Mouse (Mus musculus): ENCODE measurements around the gene Uck2.
A peak's percentile ranks its signal among the peaks of the same experiment; 100 is the strongest.

Gene Uck2

DNA sequence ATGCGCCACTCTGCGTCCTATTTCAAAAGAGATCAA lies at the start of gene Uck2:
Gene Uck2 (minus strand): TSS at position 1 of the 36 bp plus-strand sequence.
- no peak for DNase-seq (ENCODE audit: extremely low read depth, low read depth)

DNA sequence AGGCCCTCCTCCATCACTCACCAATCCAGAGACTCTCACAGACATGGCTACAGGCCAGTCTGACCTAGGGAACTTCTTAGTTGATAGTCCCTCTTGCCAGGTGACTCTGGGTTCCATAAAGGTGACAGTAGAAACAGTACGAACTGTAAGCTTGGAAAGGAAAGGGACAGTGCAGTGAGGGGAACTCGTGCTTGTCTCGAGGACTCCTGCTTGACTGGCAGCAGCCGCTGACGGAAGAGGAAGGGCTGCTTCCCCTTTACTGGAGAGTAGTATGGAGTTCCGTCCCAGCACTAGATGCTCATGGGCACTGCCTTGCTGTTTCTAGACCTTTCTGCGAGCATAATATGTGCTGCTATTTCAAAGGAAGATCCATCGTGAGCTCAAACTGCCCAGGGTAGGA lies 46.0 kb upstream of the Uck2 start:
- no peak for DNase-seq (ENCODE audit: extremely low read depth, low read depth)

DNA sequence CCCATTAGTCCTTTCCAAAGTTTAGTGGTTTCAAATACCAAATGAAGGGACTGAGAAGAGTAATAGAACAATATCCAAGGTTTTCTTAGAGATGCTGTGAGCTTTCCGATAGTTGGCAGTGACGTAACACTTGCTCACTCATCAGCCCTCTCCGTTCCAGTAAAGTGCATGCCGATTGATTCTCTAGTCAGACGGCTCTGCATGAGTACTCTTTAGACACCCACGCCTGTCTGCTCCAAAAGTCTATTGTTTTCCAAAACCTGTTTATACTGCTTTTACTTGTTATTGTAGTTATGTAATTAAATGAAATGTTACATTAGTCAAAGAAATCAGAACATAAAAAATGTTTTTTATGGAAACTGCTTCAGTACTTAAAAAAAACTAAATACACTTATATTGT lies 43.7 kb upstream of the Uck2 start:
- DNase-seq (ENCODE audit: extremely low read depth, low read depth): no peak

DNA sequence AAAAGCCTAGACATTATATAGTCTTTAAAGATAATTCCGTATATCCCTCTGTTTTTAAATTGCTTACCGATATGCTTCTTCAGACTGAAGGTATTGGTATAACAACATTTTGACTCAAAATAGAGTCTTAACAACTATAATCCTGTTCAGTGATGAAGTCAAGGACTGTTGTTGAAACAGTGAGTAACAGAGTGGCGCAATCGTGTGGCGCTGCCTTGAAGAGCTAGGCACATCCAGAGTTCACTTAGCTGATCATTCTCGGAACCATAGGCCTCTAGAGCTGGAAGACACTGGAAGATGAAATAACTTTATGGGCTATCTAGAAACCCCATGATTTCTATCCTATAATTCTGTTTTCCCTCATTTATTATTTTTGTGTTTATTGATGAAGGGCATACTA lies 36.6 kb upstream of the Uck2 start:
- no peak for DNase-seq (ENCODE audit: extremely low read depth, low read depth)

DNA sequence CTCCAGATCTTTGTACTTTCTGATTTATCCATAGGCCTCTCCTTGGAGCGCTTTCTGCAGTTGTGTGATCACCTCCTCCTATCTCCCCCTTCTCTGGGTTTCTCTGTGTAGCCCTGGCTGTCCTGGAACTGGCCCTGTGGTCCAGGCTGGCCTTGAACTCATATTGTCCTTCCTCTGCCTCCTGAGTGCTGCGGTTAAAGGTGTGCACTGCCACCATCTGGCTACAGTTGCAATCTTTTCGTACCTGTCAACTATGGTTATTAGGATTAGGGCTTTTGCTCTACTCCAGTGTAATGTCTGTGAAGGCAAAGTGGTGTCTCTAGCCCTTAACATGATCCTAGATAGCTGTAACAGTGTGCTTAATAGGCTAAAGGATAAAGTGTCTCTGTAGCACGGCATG lies 28.1 kb upstream of the Uck2 start:
- no peak for DNase-seq (ENCODE audit: extremely low read depth, low read depth)

DNA sequence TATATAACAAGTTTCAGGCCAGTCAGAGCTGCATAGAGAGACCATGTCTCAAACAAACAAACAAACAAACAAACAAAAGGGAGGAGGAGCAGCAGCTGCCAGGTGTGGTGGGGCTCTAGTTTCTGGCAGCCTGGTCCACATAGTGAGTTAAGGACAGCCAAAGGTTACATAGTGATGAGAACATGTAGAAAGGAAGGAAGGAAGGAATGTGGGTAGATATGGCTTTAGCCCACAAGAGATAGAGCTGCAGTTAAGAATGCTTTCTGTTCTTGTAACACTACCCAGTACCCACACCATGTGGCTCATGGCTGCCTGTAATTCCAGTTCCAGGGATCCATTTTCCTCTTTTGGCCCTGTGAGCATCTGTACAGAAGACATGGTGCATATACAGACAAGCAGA lies 27.2 kb upstream of the Uck2 start:
- DNase-seq (ENCODE audit: extremely low read depth, low read depth): no peak

GRCm38 (mm10) chr1:167308261-167309054 lies 23.3 kb upstream of the Uck2 start, which contains the start of gene Tmco1:
TSS of gene Tmco1 (plus strand) at chr1:167308378.
- DNase-seq (ENCODE audit: extremely low read depth, low read depth): peak; percentile 87

- DNase-seq (ENCODE audit: extremely low read depth, low read depth): no peak
Measured at GRCm38 (mm10) chr1:167307674-167308073, 22.6 kb upstream of the Uck2 start.

GRCm38 (mm10) chr1:167306451-167307240 lies 21.5 kb upstream of the Uck2 start:
- peak; percentile 59 for DNase-seq (ENCODE audit: extremely low read depth, low read depth)

DNA sequence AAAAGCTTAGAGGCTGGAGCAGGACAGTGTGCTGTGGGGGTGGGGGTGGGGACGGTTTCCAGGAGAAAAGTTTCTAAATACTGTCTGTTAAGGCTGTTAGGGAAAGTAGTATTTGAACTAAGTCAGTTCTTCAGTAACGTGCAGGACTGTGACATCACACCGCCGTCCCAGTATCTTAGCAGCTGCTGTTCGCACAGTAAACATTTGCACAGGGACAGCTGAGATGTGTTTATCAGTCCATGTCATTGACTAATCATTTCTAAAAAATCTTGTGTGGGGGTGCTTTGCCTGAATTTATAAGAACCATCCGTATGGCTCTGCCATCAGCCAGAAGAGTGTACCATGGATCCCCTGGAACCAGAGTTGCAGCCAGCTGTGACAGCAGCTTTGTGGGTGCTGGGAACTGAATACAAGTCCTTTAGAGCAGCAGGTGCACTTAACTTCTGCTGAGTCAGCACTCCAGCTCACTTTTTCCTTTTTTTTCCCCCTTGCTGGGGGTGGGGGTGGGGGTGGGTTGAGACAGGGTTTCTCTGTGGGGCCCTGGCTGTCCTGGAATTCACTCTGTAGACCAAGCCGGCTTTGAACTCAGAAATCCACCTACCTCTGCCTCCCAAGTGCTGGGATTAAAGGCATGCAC lies 20.5 kb upstream of the Uck2 start:
- no peak for DNase-seq (ENCODE audit: extremely low read depth, low read depth)

DNA sequence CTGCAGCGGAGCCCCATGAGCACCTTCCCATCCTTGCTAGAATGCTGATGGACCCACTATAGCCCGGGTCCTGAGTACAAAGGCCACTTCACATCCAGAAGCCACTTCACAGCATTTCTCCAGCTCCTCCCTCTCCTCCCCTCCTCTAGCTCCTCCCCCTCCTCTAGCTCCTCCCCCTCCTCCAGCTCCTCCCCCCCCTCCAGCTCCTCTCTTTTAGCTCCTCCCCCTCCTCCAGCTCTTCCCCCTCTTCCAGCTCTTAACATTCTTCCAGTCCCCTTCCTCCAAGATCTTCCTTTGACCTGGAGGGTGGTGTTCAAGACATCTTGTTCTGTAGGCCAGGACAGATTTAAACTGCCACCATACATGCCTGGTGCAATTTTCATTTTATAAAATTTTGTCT lies 15.0 kb upstream of the Uck2 start:
- DNase-seq (ENCODE audit: extremely low read depth, low read depth): no peak

- DNase-seq (ENCODE audit: extremely low read depth, low read depth): no peak
Measured at GRCm38 (mm10) chr1:167295679-167296402, 10.7 kb upstream of the Uck2 start.

- DNase-seq (ENCODE audit: extremely low read depth, low read depth): no peak
Measured at GRCm38 (mm10) chr1:167292447-167292846, 7.3 kb upstream of the Uck2 start.

DNA sequence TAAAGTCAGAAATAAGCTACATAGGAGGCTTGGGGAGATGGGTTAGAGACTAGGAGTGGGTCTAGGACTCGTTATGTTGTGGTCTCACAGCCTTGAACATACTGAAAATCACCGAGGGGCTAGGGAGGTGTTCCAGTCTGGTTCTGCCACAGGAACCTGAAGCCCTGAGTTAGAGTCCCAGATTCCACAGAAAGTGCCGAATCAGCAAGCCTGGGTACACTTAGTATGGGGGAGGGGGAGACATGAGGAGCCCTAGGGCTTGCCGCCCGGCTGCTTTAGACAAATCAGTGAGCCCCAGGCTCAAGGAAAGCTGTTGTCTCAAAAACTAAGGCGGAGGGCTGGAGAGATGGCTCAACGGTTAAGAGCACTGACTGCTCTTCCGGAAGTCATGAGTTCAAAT lies 6.5 kb upstream of the Uck2 start:
- DNase-seq (ENCODE audit: extremely low read depth, low read depth): no peak

GRCm38 (mm10) chr1:167290263-167290592 lies 5.1 kb upstream of the Uck2 start:
- no peak for DNase-seq (ENCODE audit: extremely low read depth, low read depth)

GRCm38 (mm10) chr1:167289567-167290262 lies 4.6 kb upstream of the Uck2 start:
- DNase-seq (ENCODE audit: extremely low read depth, low read depth): no peak

DNA sequence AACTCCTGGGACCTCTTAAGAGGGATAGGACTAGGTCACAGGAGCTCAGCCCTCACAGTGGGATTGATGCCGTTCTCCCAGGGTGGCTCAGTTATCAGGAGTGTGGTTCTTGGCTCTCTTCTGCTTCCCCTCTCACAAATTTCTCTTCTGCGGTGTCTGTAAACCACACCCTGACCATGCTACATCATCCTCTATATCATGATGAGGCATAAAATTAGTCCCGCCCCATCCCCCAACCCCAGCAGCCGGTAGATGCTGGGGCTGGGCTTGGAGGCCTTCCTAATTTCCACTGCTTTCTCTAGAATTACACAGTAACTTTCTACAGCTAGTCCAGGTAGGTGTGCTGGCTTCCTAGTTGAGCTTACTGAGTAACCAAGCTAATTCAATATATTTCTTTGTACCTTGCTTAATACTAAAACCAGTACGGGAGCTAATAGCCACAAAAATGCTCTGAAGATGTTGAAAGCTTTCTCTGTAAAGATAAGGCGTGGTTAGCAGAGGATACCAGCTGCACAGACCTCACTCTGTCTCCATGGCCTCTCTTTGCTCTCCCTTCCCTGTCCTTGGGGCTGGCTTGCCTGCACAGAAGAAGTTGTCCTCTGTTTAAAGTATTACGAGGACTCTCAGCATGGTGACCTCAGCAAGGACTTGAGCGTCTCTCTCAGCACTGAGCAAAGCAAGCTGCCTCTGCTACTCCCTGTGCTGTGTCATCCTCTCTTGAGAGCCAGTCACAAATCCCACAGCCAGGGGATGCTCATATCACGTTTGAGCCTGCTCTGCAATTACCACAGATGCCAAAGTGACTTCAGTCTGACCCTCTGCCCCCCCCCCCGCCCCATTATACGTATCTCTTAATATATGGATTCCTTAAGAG lies 3.8 kb upstream of the Uck2 start:
- peak; percentile 95 for DNase-seq (ENCODE audit: extremely low read depth, low read depth)

GRCm38 (mm10) chr1:167287156-167287555 lies 2.0 kb upstream of the Uck2 start:
- no peak for DNase-seq (ENCODE audit: extremely low read depth, low read depth)

DNA sequence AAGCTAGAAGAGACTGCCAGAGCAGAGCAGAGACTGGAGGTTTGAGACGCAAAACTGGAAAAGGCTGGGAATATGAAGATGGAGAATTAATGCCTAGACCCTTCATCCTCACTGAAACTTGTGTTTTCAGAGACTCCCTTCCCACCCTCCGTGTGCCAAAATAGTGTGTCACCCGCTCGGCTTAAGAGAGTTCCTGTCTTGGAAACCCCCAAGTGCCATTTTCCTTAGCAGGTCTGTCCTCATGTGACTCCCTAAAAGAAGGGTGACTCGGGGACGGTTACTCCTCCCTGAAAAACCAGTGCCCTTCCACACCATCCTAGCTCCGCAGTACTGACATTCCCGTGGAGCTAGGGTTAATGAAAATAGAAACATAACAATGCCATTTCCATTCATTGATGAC lies 236 bp upstream of the Uck2 start:
- DNase-seq (ENCODE audit: extremely low read depth, low read depth): no peak

- no peak for DNase-seq (ENCODE audit: extremely low read depth, low read depth)
Measured at GRCm38 (mm10) chr1:167284837-167285319, 242 bp downstream of the Uck2 start.
